Mouse (Mus musculus): ENCODE measurements around the gene Acadl. TPM values are rescaled to one million over a fixed set of nuclear protein-coding genes. Genes with fewer than 3 reads are reported as not detected.

Acadl gene
- total RNA-seq (2023): 10 to 100 TPM; 44.5 to 50.6 TPM

GRCm38 (mm10) chr1:66862712-66863511 is at the start of gene Acadl:
Gene Acadl (minus strand): TSS chr1:66863277.

GRCm38 (mm10) chr1:66817453-66817839 is 45.6 kb downstream of the Acadl start, which contains the start of gene Kansl1l:
Gene Kansl1l (minus strand): TSS chr1:66817562.

Other genes with a start within 250 kb of the Acadl start
- gene Rpe, start 162.4 kb downstream of the Acadl start, total RNA-seq (2023): 10 to 100 TPM; 70.7 to 71.8 TPM
- gene Kansl1l, start 45.7 kb downstream of the Acadl start, total RNA-seq (2023): 10 to 100 TPM; 10.7 to 12.8 TPM
- gene Myl1, start 82.1 kb upstream of the Acadl start, total RNA-seq (2023): 1 to 10 TPM; 1.9 to 2.8 TPM
- 10 to 100 TPM; 13.2 to 13.7 TPM for gene Lancl1, start 175.6 kb upstream of the Acadl start, total RNA-seq (2023)